Mouse (Mus musculus): ENCODE data around the gene Map3k6.

- TF ChIP-seq CTCF (IDR thresholded peaks at IDR 0.05; ENCODE audit: insufficient read depth, low read length) (peak; percentile 87), POLR2A (IDR thresholded peaks at IDR 0.05; ENCODE audit: borderline replicate concordance, extremely low read depth, low read depth, low read length) (no peak)
Measured at GRCm38 (mm10) chr4:133233285-133233976, 7.2 kb upstream of the Map3k6 start.

Measured in lung, adult 2 months (tissue).